Mouse (Mus musculus): ENCODE results near the gene Slc39a7. TPM values are rescaled to one million over a fixed set of nuclear protein-coding genes. Genes with fewer than 3 reads are reported as not detected.
A peak's percentile ranks its signal among the peaks of the same experiment; 100 is the strongest.
"Not testable (repeated sequence)": the region's sequence is repeated elsewhere in the genome, so short reads cannot be mapped to it uniquely, and the experiment has no call there.

Gene Slc39a7
- polyA plus RNA-seq, 1 experiment from 2014 or later: 179 TPM

- H3K4me3 ChIP-seq: no peak overlapping the region
- no peaks in the 10 kb centered on the region for H3K9me3 ChIP-seq (replicated peaks)
- H3K4me1 ChIP-seq: peaks cover 14% of the 10 kb centered on the region
- no peak overlapping the region for H3K4me2 ChIP-seq (replicated peaks)
- WGBS: 68% methylated on average over 3 of the region's 3 CpGs
- no peak overlapping the region for H3K9ac ChIP-seq
- no peaks in the 10 kb centered on the region for H3K36me3 ChIP-seq
- peaks cover 30% of the 10 kb centered on the region for H3K27me3 ChIP-seq
- no peak overlapping the region for H3K27ac ChIP-seq
- ATAC-seq (ENCODE audit: low FRiP score): no peak
Observed at GRCm38 (mm10) chr17:33995651-33996050, 35.8 kb downstream of the Slc39a7 start.

GRCm38 (mm10) chr17:33994959-33995358, 36.5 kb downstream of the Slc39a7 start:
- Histone ChIP-seq H3K4me3 (no peak overlapping the region), H3K4me2 (replicated peaks) (no peak overlapping the region), H3K27ac (no peak overlapping the region), H3K4me1 (peaks cover 8% of the 10 kb centered on the region), H3K27me3 (peaks cover 23% of the 10 kb centered on the region), H3K9me3 (replicated peaks) (no peaks in the 10 kb centered on the region), H3K36me3 (no peaks in the 10 kb centered on the region), H3K9ac (no peak overlapping the region)
- no peak for ATAC-seq (ENCODE audit: low FRiP score)
- 92% methylated on average over 8 of the region's 8 CpGs for WGBS

GRCm38 (mm10) chr17:33991788-33992664, 39.5 kb downstream of the Slc39a7 start:
- H3K27ac ChIP-seq: no peak overlapping the region
- H3K9ac ChIP-seq: no peak overlapping the region
- ATAC-seq (ENCODE audit: low FRiP score): no peak; the same call in 1 of the 2 replicates
- no peaks in the 10 kb centered on the region for H3K36me3 ChIP-seq
- H3K9me3 ChIP-seq (replicated peaks): no peaks in the 10 kb centered on the region
- no peaks in the 10 kb centered on the region for H3K4me1 ChIP-seq
- H3K4me3 ChIP-seq: no peak overlapping the region
- 31% methylated on average over 10 of the region's 10 CpGs for WGBS
- H3K27me3 ChIP-seq: peaks cover 9% of the 10 kb centered on the region
- no peak overlapping the region for H3K4me2 ChIP-seq (replicated peaks)

- Histone ChIP-seq H3K27me3 (peaks cover 38% of the 10 kb centered on the region), H3K4me2 (replicated peaks) (peak overlapping the region; percentile 66), H3K4me3 (peak overlapping the region; percentile 50; the same call in 1 of the 2 replicates), H3K4me1 (peaks cover 13% of the 10 kb centered on the region)
- WGBS: 10% methylated on average over 8 of the region's 8 CpGs
- H3K9ac ChIP-seq; H3K27ac ChIP-seq; H3K9me3 ChIP-seq (replicated peaks); ATAC-seq (ENCODE audit: low FRiP score); H3K36me3 ChIP-seq: not testable (repeated sequence)
Observed at GRCm38 (mm10) chr17:33982136-33982535, 49.3 kb downstream of the Slc39a7 start.

- not testable (repeated sequence) for H3K36me3 ChIP-seq
- peak overlapping the region; percentile 67 for H3K9ac ChIP-seq
- WGBS: under 1% methylated on average over 27 of the region's 27 CpGs
Observed at GRCm38 (mm10) chr17:33981192-33981909, 50.1 kb downstream of the Slc39a7 start.

GRCm38 (mm10) chr17:33980181-33981035, 51.1 kb downstream of the Slc39a7 start:
- H3K4me2 ChIP-seq (replicated peaks): no peak overlapping the region
- 0 out of 2 replicates have a peak overlapping the region, but pooled peaks have one; percentile 50 for H3K4me3 ChIP-seq
- H3K4me1 ChIP-seq: peaks cover 13% of the 10 kb centered on the region
- no peak overlapping the region for H3K27ac ChIP-seq
- WGBS: 78% methylated on average over 19 of the region's 19 CpGs
- no peak for ATAC-seq (ENCODE audit: low FRiP score)
- no peaks in the 10 kb centered on the region for H3K9me3 ChIP-seq (replicated peaks)
- H3K27me3 ChIP-seq: peaks cover 52% of the 10 kb centered on the region
- no peak overlapping the region for H3K9ac ChIP-seq
- H3K36me3 ChIP-seq: no peaks in the 10 kb centered on the region

More at GRCm38 (mm10) chr17:33981192-33981909, 50.1 kb downstream of the Slc39a7 start:
- peaks cover 43% of the 10 kb centered on the region for H3K27me3 ChIP-seq
- H3K9me3 ChIP-seq (replicated peaks): not testable (repeated sequence)
- H3K4me3 ChIP-seq: peak overlapping the region; percentile 50
- peaks cover 13% of the 10 kb centered on the region for H3K4me1 ChIP-seq
- H3K4me2 ChIP-seq (replicated peaks): peak overlapping the region; percentile 66
- peak overlapping the region; percentile 92 for H3K27ac ChIP-seq
- peak; percentile 96 for ATAC-seq (ENCODE audit: low FRiP score)

- Histone ChIP-seq H3K36me3 (no peaks in the 10 kb centered on the region), H3K4me1 (peaks cover 13% of the 10 kb centered on the region), H3K27me3 (peaks cover 58% of the 10 kb centered on the region), H3K4me2 (replicated peaks) (no peak overlapping the region), H3K27ac (no peak overlapping the region), H3K9me3 (replicated peaks) (no peaks in the 10 kb centered on the region), H3K9ac (no peak overlapping the region), H3K4me3 (no peak overlapping the region)
- 72% methylated on average over 6 of the region's 6 CpGs for WGBS
- no peak for ATAC-seq (ENCODE audit: low FRiP score)
Observed at GRCm38 (mm10) chr17:33979512-33980050, 51.9 kb downstream of the Slc39a7 start.

GRCm38 (mm10) chr17:33978631-33979031, 52.9 kb downstream of the Slc39a7 start:
- ATAC-seq (ENCODE audit: low FRiP score): no peak
- Histone ChIP-seq H3K4me3 (peak overlapping the region; percentile 35), H3K9me3 (replicated peaks) (no peaks in the 10 kb centered on the region), H3K27ac (no peak overlapping the region), H3K4me2 (replicated peaks) (peak overlapping the region; percentile 57), H3K9ac (peak overlapping the region; percentile 51), H3K4me1 (peaks cover 13% of the 10 kb centered on the region), H3K27me3 (peaks cover 58% of the 10 kb centered on the region), H3K36me3 (no peaks in the 10 kb centered on the region)
- WGBS: under 1% methylated on average over 17 of the region's 17 CpGs

MicroRNA genes within 50 kb of the gene (microRNA counts, 519-probe panel; counts per million panel counts)
- microRNA mmu-miR-219: 3,528 counts per million, percentile 75 among the panel's probes with 10 or more counts

Small RNAs within 50 kb of the gene (microRNA-seq; reads per million reads assigned to microRNA genes)
- gene Mir219a-1 (not detected), gene Mir219c (not detected)

Other genes with a start within 250 kb of the Slc39a7 start
- 25.6 and 26.8 TPM in 2 replicates for gene Angptl4, start 249.9 kb downstream of the Slc39a7 start, polyA plus RNA-seq (2016; fragmentation: Nextera tagmentation; extraction: Ambion mirVana)
- 30.8 and 31.4 TPM in 2 replicates for gene Kank3, start 221.2 kb downstream of the Slc39a7 start, polyA plus RNA-seq (2016; fragmentation: Nextera tagmentation; extraction: Ambion mirVana)
- gene Rps28, start 207.1 kb downstream of the Slc39a7 start, polyA plus RNA-seq (2016; fragmentation: Nextera tagmentation; extraction: Ambion mirVana): 532 and 694 TPM in 2 replicates
- gene Ndufa7, start 207.1 kb downstream of the Slc39a7 start, polyA plus RNA-seq (2016; fragmentation: Nextera tagmentation; extraction: Ambion mirVana): 375 and 435 TPM in 2 replicates
- 54.6 and 59.4 TPM in 2 replicates for gene Cd320, start 188.6 kb downstream of the Slc39a7 start, polyA plus RNA-seq (2016; fragmentation: Nextera tagmentation; extraction: Ambion mirVana)
- gene Gm7029, start 157.8 kb downstream of the Slc39a7 start, polyA plus RNA-seq (2016; fragmentation: Nextera tagmentation; extraction: Ambion mirVana): not detected in 2 replicates
- gene Kifc1, start 141.0 kb downstream of the Slc39a7 start, polyA plus RNA-seq (2016; fragmentation: Nextera tagmentation; extraction: Ambion mirVana): 3.2 and 4.1 TPM in 2 replicates
- gene Platr17, start 126.5 kb downstream of the Slc39a7 start, polyA plus RNA-seq (2016; fragmentation: Nextera tagmentation; extraction: Ambion mirVana): 0.30 TPM in 1 of 2 replicates, not detected in the other
- gene Daxx, start 122.3 kb downstream of the Slc39a7 start, polyA plus RNA-seq (2016; fragmentation: Nextera tagmentation; extraction: Ambion mirVana): 55.5 and 61.2 TPM in 2 replicates
- gene Tapbp, start 115.8 kb downstream of the Slc39a7 start, polyA plus RNA-seq (2016; fragmentation: Nextera tagmentation; extraction: Ambion mirVana): 23.9 and 27.6 TPM in 2 replicates
- gene Zbtb22, start 115.8 kb downstream of the Slc39a7 start, polyA plus RNA-seq (2016; fragmentation: Nextera tagmentation; extraction: Ambion mirVana): 21.7 and 25.5 TPM in 2 replicates
- 63.1 and 64.1 TPM in 2 replicates for gene Rgl2, start 102.1 kb downstream of the Slc39a7 start, polyA plus RNA-seq (2016; fragmentation: Nextera tagmentation; extraction: Ambion mirVana)
- gene Pfdn6, start 91.3 kb downstream of the Slc39a7 start, polyA plus RNA-seq (2016; fragmentation: Nextera tagmentation; extraction: Ambion mirVana): 173 and 180 TPM in 2 replicates
- gene Wdr46, start 91.0 kb downstream of the Slc39a7 start, polyA plus RNA-seq (2016; fragmentation: Nextera tagmentation; extraction: Ambion mirVana): 37.1 and 38.8 TPM in 2 replicates
- 9.9 TPM in 2 replicates for gene B3galt4, start 80.2 kb downstream of the Slc39a7 start, polyA plus RNA-seq (2016; fragmentation: Nextera tagmentation; extraction: Ambion mirVana)
- 65.0 and 65.9 TPM in 2 replicates for gene Vps52, start 75.9 kb downstream of the Slc39a7 start, polyA plus RNA-seq (2016; fragmentation: Nextera tagmentation; extraction: Ambion mirVana)
- 834 and 931 TPM in 2 replicates for gene Rps18, start 75.7 kb downstream of the Slc39a7 start, polyA plus RNA-seq (2016; fragmentation: Nextera tagmentation; extraction: Ambion mirVana)
- 13.8 and 16.6 TPM in 2 replicates for gene H2-K1, start 31.3 kb downstream of the Slc39a7 start, polyA plus RNA-seq (2016; fragmentation: Nextera tagmentation; extraction: Ambion mirVana)
- 28.2 and 29.7 TPM in 2 replicates for gene Ring1, start 7.0 kb downstream of the Slc39a7 start, polyA plus RNA-seq (2016; fragmentation: Nextera tagmentation; extraction: Ambion mirVana)
- gene H2-Ke6, start 3.6 kb downstream of the Slc39a7 start, polyA plus RNA-seq (2016; fragmentation: Nextera tagmentation; extraction: Ambion mirVana): 57.5 and 67.6 TPM in 2 replicates
- 64.9 and 68.3 TPM in 2 replicates for gene Rxrb, start 130 bp upstream of the Slc39a7 start, polyA plus RNA-seq (2016; fragmentation: Nextera tagmentation; extraction: Ambion mirVana)
- 7.8 and 18.0 TPM in 2 replicates for gene Col11a2, start 7.8 kb upstream of the Slc39a7 start, polyA plus RNA-seq (2016; fragmentation: Nextera tagmentation; extraction: Ambion mirVana)
- 0.29 and 0.39 TPM in 2 replicates for gene H2-Oa, start 60.7 kb upstream of the Slc39a7 start, polyA plus RNA-seq (2016; fragmentation: Nextera tagmentation; extraction: Ambion mirVana)
- 13.1 and 14.2 TPM in 2 replicates for gene H2-DMa, start 87.9 kb upstream of the Slc39a7 start, polyA plus RNA-seq (2016; fragmentation: Nextera tagmentation; extraction: Ambion mirVana)
- 137 and 151 TPM in 2 replicates for gene Brd2, start 91.0 kb upstream of the Slc39a7 start, polyA plus RNA-seq (2016; fragmentation: Nextera tagmentation; extraction: Ambion mirVana)
- gene H2-DMb2, start 111.6 kb upstream of the Slc39a7 start, polyA plus RNA-seq (2016; fragmentation: Nextera tagmentation; extraction: Ambion mirVana): 0.21 TPM in 1 of 2 replicates, not detected in the other
- 1.4 and 2.1 TPM in 2 replicates for gene H2-DMb1, start 121.4 kb upstream of the Slc39a7 start, polyA plus RNA-seq (2016; fragmentation: Nextera tagmentation; extraction: Ambion mirVana)
- 1.8 and 2.2 TPM in 2 replicates for gene Tap1, start 155.9 kb upstream of the Slc39a7 start, polyA plus RNA-seq (2016; fragmentation: Nextera tagmentation; extraction: Ambion mirVana)
- 1.0 TPM in 2 replicates for gene Psmb9, start 156.1 kb upstream of the Slc39a7 start, polyA plus RNA-seq (2016; fragmentation: Nextera tagmentation; extraction: Ambion mirVana)
- gene Psmb8, start 166.0 kb upstream of the Slc39a7 start, polyA plus RNA-seq (2016; fragmentation: Nextera tagmentation; extraction: Ambion mirVana): 1.8 and 2.9 TPM in 2 replicates
- 1.3 and 1.4 TPM in 2 replicates for gene Tap2, start 171.8 kb upstream of the Slc39a7 start, polyA plus RNA-seq (2016; fragmentation: Nextera tagmentation; extraction: Ambion mirVana)
- not detected in 2 replicates for gene H2-Ob, start 207.2 kb upstream of the Slc39a7 start, polyA plus RNA-seq (2016; fragmentation: Nextera tagmentation; extraction: Ambion mirVana)
- 1.5 and 1.7 TPM in 2 replicates for gene H2-Ab1, start 226.0 kb upstream of the Slc39a7 start, polyA plus RNA-seq (2016; fragmentation: Nextera tagmentation; extraction: Ambion mirVana)

All from hindbrain, embryonic 12.5 days (tissue).